Mouse (Mus musculus) kidney, adult 11 months (tissue): ENCODE data around the gene Btbd18.
"Not testable (repeated sequence)": the region's sequence is repeated elsewhere in the genome, so short reads cannot be mapped to it uniquely, and the experiment has no call there.

Experiments used
- DNase-seq: peaks from one replicate; pipeline ENCODE4 v3.0.0; 2022

Btbd18 gene

DNA sequence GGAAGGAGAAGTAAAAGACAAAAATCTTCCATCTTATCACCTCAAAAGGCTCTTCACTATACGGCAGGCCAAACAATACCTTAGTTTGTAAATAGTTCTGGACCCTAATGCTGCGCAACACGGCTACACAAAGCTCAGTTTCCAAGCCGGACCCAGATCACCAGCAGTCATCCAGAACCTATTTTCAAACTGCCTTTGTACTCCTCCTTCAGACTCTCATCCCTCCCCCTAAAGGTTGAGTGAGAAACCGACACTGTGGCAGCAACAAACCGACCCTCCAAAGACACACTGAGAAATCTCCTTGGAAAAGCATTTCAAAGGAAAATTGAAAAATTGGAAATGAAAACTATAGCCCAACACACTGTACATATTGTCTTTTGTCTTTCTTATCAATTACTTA lies 10.5 kb upstream of the Btbd18 start:
- no peak for DNase-seq

DNA sequence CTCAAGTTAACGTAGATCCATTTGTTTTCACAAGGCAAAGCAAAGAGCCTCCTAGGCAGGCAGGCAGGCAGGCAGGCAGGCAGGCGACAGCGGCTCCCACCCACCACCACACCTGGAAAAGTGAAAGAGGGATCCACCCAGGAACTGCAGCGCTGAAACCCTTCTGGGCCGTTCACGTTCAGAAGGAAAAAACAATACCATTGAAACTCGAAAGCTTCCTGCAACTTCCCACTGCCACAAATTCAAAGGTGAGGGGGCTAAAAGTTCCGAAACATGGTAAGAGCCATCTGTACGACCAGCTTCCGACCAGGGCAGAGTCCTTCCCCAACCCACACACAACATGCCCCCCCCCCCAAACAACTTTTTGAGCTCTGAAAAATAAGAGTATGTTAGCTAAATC lies 9.2 kb upstream of the Btbd18 start:
- no peak for DNase-seq

DNA sequence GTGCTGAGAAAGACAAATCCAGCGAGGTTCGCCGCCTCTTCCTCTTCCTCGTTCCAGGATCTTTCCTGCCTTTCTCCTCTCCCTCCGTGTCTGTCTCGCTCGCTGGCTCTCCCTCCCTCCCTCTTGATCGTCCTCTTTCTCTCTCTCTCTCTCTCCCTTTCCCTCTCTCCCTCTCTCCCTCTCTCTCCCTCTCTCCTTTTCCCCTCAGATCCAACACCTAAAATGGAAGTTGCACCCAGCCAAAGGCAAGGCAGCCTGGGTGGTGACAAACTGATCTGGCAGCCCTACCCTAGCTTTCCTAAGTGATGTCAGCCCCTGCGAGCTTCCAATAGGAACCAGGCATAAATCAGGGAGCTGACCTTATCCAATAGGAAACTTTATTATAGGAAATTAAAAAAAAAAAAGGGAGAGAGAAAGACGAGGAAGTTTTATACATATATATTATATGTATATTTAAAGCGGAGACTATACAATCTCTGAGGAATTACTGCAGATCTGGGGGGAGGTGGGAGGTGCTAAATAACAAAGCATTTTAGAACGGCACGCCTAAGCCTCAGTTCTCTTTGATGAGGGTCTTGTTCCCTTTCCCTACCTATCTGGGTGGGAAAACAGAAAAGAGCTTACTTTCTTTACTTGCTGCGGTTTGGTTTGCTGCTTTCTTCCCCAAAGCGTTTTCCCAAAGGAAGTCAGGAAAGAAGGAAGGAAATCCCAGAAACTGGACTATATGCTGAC lies 8.2 kb upstream of the Btbd18 start, which contains the start of gene Ctnnd1:
TSS of gene Ctnnd1 (minus strand) at position 302 of the 732 bp plus-strand sequence.
- peak; percentile 91 for DNase-seq

DNA sequence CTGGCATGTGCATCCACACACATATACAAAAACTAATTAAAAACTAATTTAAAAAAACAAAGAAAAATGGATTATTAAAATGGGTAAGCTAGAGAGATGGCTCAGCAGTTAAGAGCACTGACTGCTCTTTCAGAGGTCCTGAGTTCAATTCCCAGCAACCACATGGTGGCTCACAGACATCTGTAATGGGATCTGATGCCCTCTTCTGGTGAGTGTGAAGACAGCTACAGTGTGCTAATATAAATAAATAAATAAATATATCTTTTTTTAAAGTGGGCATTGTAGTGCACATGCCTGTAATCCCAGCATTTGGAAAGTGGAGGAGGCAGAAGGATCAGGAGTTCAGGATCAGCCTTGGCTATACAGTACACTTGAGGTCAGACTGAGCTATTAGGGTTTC lies 5.5 kb upstream of the Btbd18 start:
- no peak for DNase-seq

DNA sequence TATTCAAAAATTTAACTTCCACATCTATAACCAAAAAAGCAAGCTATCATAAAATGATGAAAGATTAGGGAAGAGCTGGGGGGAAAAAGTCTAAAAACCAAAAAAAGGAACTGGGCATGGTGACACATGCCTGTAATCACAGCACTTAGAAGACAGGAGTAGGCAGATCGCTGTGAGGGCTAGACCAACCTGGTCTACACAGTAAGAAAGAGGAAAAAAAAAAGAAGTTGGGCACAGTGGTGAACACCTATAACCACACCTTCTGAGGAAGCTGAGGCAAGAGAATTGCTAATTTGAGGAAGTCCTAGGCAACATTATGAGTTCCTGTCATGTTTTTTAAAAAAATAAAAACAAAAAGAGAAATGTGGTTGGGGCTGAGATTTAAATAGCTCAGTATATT lies 3.0 kb upstream of the Btbd18 start:
- no peak for DNase-seq

DNA sequence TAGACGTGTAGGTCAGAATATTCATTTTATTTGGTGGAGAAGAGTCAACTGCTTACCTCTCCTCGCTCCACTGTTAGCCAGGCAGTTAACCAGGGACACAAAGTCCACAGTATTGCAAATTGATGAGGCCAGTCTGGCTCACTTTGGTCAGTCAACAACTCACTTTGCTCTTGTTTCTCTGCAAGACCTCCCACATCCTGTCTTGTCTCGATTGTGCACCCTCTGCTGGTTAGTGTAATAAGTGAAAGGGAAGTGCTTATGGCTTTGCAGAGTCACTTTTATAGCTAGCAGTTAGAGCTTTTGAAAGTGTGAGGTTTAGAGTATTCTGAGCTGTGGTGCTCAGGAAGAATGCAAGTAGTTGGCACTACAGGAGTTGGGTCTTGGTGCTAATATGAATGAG lies 1.4 kb downstream of the Btbd18 start:
- DNase-seq, result peak; percentile 64

DNA sequence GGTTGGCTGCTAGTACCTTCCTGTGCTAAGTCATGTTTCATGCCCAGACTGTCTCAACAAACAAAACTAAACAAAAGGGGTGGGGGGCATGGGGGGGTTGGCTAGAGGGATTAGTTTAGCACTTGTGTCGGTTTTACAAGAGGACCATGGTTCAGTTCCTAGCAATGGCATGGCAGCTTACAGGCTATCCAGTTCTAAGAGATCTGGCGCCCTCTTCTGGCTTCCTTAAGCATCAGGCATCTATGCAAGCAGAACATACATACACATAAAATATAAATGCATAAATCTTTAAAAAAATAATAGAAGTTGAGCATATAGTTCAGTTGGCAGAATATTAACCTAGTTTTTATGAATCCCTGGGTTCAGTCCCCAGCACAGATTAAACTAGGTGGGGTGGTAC lies 4.0 kb downstream of the Btbd18 start:
- peak; percentile 27 for DNase-seq

DNA sequence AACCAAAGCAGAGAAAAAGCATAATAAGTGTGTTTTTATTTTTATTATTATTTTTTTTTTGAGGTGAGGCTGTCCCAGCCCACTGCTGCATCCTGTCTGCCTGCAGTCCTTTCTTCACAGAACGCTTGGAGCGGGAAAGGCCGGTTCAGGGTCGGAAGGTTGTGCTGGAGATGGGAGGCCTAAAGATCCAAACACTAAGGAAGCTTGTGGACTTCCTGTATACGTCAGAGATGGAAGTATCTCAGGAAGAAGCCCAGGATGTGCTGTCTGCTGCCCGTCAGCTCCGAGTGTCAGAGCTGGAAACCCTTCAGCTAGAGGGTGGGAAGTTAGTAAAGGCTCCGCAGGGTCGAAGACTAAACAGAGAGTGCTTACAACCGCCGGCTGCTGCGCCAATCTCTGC lies 7.2 kb downstream of the Btbd18 start:
- DNase-seq, result peak; percentile 18

DNA sequence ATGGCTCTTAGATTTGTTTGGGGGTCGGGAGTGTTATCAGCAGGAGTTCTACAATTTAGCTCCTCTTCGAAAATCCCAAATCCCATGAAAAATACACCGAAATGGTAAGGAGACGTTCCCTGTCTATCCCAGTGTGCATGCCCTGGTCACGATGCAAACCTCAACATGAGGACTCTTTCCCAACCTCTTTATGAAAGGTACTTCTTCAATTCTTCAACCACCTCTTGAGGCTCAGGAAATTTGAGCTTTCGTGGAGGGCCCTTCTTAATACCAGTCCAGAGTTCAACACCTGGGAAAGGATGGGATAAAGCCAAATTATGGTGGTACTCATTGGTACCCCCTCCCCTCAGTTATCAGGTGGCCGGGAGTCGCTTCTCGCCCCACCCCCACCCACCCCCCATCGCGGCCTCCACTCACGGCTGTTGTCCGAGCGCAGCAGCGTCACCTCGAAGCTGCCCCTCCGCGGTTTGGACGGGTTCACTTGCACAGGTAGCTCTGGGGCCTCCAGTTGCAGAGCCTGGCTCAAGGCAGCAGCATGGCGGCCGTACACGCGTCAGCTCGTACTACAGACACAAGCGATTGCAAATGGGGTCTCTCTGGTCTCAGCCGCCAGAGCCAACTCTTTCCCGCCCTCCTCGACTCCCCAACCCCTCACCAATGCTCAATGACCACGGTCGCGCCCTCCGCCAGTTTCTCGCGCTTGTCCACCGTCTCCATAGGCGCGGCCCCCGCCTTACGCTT lies 11.1 kb downstream of the Btbd18 start:
- no peak for DNase-seq

DNA sequence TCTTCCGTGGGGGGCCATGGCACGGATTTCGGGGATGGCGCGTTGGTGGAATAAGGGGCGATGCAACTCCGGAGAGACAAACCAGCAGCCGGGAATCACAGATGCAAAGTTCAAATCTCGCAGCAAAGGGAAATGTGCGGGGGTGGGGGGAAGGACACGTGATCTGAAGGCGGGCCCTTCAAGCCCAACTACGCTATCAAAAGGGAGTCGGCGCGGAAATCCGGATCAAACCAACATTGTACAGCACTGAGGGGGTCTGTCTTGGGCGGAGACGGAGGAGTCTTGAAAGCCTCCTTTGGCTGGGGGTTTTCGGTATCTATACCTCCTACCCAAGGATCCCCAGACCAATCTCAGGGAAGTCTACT lies 11.7 kb downstream of the Btbd18 start, which contains the start of gene Selenoh:
TSS of gene Selenoh (minus strand) at position 202 of the 365 bp plus-strand sequence.
- peak; percentile 65 for DNase-seq

DNA sequence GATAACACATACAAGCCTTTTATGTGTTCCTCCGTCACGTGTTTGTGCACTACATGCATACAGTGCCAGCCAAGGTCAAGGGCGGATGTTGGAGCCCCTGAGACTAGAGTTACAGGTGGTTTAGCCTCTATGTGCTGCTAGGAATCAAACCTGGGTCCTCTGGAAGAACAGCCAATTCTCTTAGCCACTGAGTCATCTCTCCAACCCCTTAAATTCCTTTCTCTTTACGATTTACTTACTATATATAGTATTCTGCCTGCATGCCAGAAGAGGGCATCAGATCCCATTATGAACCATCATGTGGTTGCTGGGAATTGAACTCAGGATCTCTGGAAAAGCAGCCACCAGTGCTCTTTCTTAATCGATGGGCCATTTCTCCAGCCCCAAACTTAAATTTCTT lies 12.7 kb downstream of the Btbd18 start:
- DNase-seq, result not testable (repeated sequence)

DNA sequence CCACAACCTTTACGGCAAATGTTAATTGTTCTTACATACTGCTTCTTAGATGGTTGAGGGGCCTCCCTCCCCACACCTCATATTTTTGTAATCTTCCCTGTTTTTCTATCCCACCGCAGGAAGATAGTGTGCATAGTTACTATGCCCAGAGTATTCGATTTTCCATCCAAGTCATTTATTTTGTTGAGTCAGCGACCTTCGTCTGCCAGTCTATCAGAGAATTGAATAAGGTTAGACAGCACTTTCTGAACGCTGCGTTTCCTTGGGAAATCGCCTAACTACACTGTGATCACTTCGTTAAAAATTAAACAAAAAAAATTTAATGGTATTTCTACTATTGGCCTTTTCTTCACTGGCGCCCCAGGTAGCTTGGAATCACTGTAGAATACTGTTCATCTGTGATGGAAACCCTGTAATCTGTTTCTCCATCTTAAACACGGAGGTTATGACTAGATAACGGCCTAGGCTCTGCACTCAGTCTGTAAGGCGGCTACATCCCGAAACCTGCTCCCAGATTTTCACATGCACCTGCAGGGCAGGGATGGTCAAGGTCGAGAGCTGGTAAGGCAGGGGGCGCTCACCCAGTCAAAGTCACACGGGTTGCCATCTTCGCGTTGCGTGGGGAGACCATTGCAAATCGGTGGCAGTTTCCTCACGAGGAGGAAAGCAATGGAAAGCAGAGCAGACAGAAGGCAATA lies 18.5 kb downstream of the Btbd18 start:
- peak; percentile 11 for DNase-seq

DNA sequence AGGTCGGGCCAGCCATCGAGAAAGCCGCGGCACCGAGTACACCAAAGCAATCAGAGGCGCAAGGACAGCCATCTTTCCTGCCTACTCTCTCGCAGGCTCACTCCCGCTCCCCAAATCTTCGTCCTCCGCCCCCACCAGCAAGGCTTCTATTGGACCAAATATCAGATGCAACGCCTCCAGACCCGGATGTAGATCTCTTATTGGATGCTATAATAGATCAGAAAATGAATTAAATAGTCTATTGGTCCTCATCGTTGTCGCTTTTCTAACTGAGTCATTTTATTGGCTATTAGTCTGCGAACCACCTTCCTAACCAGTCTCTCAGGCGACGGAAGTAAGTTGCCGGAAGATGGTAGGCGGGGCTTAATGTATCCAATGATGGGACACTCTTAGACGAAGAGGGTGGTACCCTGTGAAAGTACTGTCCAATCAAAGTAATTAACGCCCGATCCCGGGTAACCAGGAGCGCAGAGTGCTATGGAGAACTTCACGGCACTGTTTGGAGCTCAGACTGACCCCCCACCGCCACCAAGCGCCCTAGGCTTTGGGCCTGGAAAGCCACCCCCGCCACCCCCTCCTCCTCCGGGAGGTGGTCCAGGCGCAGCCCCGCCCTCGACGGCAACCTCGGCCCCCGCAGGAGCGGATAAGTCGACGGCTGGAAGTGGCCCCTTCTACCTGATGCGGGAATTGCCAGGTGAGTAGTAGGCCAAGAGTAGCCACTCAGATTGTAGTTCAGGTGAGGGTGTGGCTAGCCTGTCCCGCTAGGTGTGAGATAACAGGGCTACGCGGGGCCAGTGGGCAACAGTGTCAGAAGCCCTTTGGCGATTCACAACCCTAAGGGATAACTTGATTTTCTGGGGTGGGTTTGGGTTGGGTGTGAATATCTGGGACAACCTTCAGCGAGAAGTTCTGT lies 19.3 kb downstream of the Btbd18 start, which contains the start of the genes Gm28635 and Med19:
TSS of gene Gm28635 (minus strand) at position 74 of the 913 bp plus-strand sequence.
TSS of gene Med19 (plus strand) at position 435 of the 913 bp plus-strand sequence.
- peak; percentile 99 for DNase-seq

DNA sequence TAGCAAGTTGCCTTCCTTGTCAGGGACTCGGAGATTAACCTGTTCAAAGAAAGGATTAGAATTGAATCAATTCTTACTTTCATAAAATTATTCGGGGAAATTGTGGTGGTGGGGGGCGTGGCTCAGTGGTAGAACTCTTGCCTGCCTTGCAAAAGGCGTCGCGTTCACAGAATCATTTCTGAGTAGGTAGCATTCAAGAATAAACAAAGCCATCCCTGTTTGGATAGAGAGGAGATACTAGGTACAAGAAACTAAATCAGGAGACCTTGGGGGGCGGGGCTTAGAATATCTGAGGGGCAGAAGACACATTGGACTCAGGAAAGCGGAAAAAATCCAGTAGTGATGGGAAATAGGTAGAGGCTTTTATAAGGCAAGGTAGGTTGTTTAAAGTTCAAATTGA lies 20.1 kb downstream of the Btbd18 start, which contains the start of gene Tmx2:
TSS of gene Tmx2 (minus strand) at position 125 of the 400 bp plus-strand sequence.
- no peak for DNase-seq

DNA sequence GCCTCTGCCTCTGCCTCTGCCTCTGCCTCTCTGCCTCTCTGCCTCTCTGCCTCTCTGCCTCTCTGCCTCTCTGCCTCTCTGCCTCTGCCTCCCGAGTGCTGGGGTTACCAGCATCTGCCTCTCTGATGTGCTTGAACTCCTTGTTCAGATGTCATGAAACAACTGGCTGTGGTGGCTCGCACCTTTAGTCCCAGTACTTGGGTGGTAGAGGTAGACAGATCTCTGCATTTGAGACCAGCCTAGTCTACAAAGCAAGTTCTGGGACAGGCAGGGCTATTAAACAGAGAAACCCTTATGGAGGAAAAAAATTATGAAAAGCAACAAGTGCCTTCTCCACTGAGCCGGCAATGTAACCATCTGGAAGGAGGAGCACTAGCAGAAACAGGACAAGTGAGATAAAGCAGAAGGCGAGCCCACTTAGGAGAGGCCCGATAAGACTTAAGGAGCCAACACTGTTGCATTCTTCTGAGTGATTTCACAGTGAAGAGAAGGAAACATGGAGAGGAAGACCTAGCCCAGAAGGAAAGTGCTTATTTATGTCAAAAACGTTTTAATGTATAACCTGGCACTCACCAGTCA lies 23.8 kb downstream of the Btbd18 start:
- no peak for DNase-seq

DNA sequence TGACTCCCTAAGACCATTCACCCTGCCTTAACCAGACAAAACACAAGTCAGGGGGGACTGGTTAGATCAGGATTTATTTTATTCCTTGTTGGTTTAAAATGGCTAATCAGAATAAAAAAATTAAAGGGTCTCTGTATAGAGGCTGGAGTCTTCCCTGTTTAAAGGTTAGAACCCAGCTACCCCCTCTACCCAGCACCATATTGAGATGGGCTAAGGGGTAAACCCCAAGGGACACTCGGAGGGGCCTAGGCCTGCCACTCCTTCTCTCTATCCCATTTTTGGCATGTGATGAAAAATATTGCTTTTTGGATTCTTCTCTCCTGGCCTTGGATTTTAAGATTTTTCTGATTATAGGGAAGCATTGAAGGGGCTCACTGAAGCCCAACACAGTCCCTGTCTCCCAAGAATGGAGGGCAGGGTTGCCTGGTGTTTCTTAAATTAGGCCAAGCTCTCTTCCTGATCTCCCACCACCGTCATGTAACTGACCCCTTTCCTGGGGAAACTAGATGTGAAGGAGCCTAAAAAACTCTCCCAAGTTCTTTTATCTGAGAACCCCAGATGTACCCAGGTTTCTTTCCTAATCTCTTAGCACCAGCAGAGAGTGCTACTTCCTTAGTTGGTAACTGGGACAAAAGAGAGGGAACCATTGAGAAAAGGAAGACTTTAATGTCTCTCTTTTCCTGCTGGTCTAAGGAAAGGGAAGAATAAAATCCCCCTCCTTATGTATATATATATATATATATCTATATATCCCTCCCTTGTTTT lies 29.4 kb downstream of the Btbd18 start:
- DNase-seq, result no peak

DNA sequence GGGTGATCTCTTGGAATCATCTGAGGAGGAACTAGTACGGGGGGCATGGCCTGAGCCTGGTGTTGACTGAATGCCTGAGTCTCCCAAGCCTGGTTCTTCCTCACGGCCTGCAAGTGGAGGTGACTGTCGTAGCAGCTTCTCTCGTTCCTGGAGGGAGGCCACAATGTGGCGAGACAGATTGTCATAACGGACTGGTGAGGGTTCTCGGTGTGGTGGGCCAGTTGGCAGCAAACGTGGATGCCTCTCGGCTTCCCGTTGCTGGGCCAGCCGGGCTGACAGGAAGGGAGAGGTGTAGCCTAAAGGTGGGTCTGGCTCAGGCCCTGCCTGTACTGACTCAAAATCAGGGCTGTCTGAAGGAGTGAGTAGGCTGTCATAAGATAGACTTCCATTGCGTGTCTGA lies 31.2 kb downstream of the Btbd18 start:
- no peak for DNase-seq

DNA sequence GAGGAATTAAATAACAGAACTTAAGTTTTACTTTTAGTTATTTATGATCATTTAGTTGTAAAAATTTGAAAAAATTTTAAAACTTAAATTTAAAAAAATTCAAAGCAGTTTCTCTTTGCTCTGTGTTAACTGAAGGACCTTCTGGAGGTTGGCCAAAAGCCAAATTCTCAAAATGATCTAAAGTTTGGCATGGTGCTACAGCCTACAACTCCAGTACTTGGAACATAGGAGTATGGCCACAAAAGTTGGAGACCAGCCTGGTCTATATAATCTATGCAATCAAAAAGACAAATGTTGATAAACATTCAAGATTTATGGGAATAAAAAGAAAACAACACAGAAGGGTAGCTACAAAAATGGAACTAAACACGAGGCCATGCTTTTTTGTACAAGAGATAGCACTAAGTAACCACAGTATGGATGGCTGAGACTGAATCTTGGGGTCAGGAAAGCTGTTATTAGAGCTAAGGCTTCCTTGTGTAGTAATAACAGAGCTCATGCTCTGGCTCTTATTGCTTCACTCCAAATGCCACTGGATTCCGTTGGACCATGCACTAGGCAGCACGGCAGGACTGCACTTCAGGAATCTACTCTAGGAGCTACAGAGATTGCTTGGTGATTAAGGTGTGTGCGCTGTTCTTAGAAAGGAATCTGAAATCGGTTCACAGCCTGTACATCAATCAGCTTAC lies 36.3 kb downstream of the Btbd18 start:
- DNase-seq, result no peak

DNA sequence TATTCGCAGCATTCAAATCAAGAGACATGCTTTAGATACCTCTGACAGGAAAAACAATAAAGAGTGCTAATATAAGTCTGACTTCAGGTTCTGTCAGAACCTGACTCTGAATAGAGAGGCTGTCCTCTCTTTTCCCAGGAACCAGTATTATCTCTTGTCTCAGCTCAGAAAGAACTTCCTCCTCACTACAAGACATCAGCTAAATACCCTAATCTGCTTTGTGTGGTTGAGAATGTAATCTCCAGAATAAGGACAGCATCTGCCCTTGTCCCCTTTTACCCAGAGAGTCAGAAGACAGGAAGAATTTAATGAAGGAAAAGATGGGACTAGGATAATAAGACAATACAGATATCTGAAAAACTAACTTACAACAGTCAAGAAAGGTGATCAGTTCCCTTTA lies 44.6 kb downstream of the Btbd18 start:
- DNase-seq, result no peak

DNA sequence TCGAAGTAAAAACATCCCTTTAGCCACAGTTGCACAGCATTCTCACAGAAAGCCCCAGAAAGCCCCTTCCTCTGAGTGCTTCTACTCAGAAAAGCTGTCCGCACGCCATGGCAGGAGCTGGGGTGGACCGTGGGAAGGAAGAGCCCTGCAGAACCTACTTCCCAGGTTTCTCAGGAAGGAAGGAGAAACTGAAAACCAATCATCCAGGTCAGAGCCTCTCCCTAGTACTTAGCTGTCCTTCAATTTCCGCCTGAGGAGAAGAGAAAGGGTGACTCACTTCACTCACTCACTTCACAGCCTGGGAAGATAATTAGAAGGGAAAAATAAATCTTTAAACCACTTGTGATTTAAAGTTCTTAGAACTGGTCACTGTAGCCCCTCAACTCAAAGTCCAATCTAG lies 45.5 kb downstream of the Btbd18 start:
- no peak for DNase-seq

DNA sequence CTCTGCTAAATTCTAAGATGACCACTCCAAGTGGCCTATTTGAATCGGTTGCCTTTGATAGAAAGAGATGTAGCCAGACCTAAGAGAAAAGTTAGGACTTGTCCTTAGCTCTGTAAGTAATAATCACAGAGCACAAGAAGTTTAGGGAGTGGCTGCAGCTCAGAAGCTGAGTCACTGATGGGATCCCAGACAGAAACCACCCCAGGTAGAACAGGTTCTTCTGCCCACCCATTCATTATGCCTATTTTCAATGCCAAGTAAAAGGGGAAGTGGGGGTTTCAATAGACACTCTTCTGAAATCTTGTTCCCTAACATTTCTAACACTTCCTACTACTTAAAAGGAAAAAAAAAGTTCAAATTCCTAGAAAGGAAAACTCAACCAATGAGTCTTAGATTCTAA lies 46.4 kb downstream of the Btbd18 start:
- no peak for DNase-seq
